Mouse (Mus musculus) heart, adult 2 months (tissue): ENCODE results near the gene Fn3krp. TPM values are rescaled to one million over a fixed set of nuclear protein-coding genes. Genes with fewer than 3 reads are reported as not detected.
A peak's percentile ranks its signal among the peaks of the same experiment; 100 is the strongest.

Experiments
- DNase-seq, 2 experiments: peaks; one replicate each; pipeline ENCODE4 v3.0.0; 2021
- H3K27ac ChIP-seq: fragments of 200-600 bp; 2 replicates; pipeline ENCODE4 v1.8.1; 2022
- H3K27me3 ChIP-seq: fragments of 200-500 bp; 2 replicates; pipeline ENCODE4 v1.6.1; 2012; ENCODE audit warnings: mild to moderate bottlenecking, low read length, inconsistent platforms, mixed read lengths; ENCODE audit not compliant: control insufficient read depth, insufficient read depth
- H3K36me3 ChIP-seq: fragments of 200-500 bp; 2 replicates; pipeline ENCODE4 v1.6.1; 2012; ENCODE audit warnings: low read length, inconsistent platforms; ENCODE audit not compliant: control insufficient read depth, insufficient read depth
- H3K4me1 ChIP-seq: fragments of 200-500 bp; 2 replicates; pipeline ENCODE4 v1.6.1; 2011; ENCODE audit warnings: low read length; ENCODE audit not compliant: control insufficient read depth, insufficient read depth
- H3K4me3 ChIP-seq: fragments of 200-600 bp; 2 replicates; pipeline ENCODE4 v1.8.1; 2022
- H3K79me2 ChIP-seq: fragments of 200-500 bp; replicated peaks from 2 replicates; pipeline ENCODE4 v1.6.1; 2012; ENCODE audit warnings: mild to moderate bottlenecking, inconsistent platforms, low read length, moderate library complexity, mixed read lengths; ENCODE audit not compliant: control insufficient read depth, insufficient read depth
- H3K9ac ChIP-seq: fragments of 200-500 bp; 2 replicates; pipeline ENCODE4 v1.6.1; 2012; ENCODE audit warnings: low read depth, mild to moderate bottlenecking, control low read depth, inconsistent platforms, low read length, mixed read lengths
- CTCF ChIP-seq: fragments of 200-600 bp; IDR thresholded peaks from 2 replicates; pipeline ENCODE4 v1.8.1; 2022; ENCODE audit warnings: antibody characterized with exemption, mild to moderate bottlenecking, moderate library complexity
- EP300 ChIP-seq: fragments of 200-500 bp; IDR thresholded peaks from 2 replicates; pipeline ENCODE4 v1.6.1; 2011; ENCODE audit warnings: low read depth, low read length, control low read depth; ENCODE audit not compliant: insufficient read depth
- POLR2A ChIP-seq: fragments of 200-500 bp; IDR thresholded peaks from 2 replicates; pipeline ENCODE4 v1.6.1; 2011; ENCODE audit warnings: mild to moderate bottlenecking, low read depth, low read length, control low read depth; ENCODE audit not compliant: insufficient read depth
- WGBS: fragments of 180-500 bp; shearing (Covaris S2); methylation state at CpG from one replicate; pipeline ENCODE4 v1.1.7; 2018; 5-methylcytosine and 5-hydroxymethylcytosine counted together
- intact Hi-C: fragments of 180-260 bp; cut with DNase I; formaldehyde crosslinking; loops from one replicate; pipeline ENCODE4 v1.15.1; 2025
- long read RNA-seq: library from polyadenylated mRNA; stranded (forward); transcript quantifications from one replicate; pipeline ENCODE4 v2.0.0, GENCODE M21; 2021
- polyA plus RNA-seq: library from polyadenylated mRNA; depleted of rRNA; stranded (reverse); fragments of >200 nt; gene quantifications from 2 replicates; pipeline ENCODE4 v1.2.3, GENCODE M21; 2012; rRNA removed
- total RNA-seq, 2 experiments: library from RNA; stranded (reverse); gene quantifications; 2 replicates each; pipeline ENCODE4 v1.2.3; 2021

Gene Fn3krp
- total RNA-seq, result 1 to 10 TPM; 6.2 to 6.9 TPM
- 7.1 and 9.1 TPM in 2 replicates for polyA plus RNA-seq
- long read RNA-seq, result 0 reads

DNA sequence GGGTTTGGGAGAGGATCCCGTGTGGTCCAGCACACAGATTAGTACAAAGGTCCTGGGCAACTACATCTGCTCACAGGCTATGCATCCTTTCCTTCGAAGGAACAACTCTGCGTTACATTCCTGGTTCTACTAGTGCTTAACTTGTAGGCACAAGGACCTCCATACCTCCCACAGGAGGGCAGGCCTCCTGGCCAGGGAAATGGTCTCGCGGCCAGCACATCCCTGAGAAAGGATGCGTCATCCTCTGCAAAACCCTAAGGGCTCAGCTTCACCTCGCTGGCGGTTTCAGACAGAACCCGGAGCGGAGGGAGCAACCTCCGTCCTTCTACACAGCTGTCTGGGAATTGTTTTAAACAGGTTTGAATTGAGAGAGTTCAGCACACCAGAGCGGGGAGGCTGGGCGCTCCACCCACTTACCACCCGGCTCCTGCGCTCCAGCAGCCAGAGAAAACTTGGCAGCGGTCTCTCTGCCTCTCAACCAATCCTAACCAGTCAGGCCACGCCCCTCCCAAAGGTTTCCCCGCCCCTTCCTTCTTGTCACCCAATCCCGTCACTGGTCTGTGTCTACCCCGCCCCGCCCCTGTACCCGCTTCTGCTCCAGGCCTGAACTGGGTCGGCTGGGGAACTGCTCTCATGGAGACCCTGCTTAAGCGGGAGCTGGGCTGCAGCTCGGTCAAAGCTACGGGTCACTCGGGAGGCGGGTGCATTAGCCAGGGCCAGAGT, at the start of gene Fn3krp:
TSS of gene Fn3krp (plus strand) at position 572 of the 723 bp plus-strand sequence.
- peak; percentile 85 for TF ChIP-seq POLR2A
- TF ChIP-seq CTCF, result peak; percentile 27; the same call in 1 of the 2 replicates
- no peak for TF ChIP-seq EP300
- intact Hi-C loops, result loop anchor here (5.0 kb wide), 1 partner anchor 69 kb away; the partner anchor contains the start of gene Wdr45b
- WGBS, result 2% methylated on average over 28 of the region's 28 CpGs
- Histone ChIP-seq H3K27ac (peak within 1 kb of the TSS; percentile 80), H3K79me2 (no peaks in the 10 kb centered on the region), H3K4me3 (peak within 1 kb of the TSS; percentile 91), H3K36me3 (peaks cover 2% of the 10 kb centered on the region; the same call in 1 of the 2 replicates), H3K9ac (peak within 1 kb of the TSS; percentile 76), H3K4me1 (peaks cover 2% of the 10 kb centered on the region), H3K27me3 (no peaks in the 10 kb centered on the region; the same call in 1 of the 2 replicates)
- peak; percentile 98 to 99 for DNase-seq

DNA sequence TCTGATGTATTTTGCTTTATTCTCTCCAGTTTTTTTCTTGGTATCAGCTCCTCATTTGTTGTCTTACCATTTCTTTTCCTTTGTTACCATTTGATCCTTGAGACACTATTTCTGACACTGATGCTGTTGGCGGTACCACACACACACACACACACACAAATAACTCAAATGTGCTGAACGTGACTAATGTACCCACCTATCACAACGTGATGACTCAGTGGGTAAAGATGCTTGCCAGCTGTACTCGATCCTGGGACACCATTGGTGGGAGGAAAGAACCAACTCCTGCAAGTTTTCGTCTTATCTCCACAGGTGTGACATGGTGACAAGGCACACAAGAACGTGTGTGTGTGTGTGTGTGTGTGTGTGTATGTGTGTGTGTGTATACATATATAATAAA, 47.9 kb upstream of the Fn3krp start:
- intact Hi-C loops, result no loop called here

DNA sequence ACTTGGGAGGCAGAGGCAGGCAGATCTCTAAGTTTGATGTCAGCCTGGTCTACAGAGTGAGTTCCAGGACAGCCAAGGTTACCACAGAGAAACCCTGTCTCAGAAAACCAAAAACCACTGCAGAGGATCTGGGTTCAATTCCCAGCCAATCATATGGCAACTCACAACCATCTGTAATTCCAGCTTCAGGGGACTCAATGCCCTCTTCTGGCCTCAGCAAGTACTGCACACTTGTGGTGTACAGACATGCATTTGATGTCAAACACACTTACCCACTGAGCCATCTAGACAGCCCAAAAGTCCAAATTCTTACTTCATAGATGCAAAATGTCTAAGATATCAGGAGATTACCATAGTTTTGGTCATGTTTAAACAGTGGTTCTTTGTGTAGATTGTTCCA, 42.6 kb upstream of the Fn3krp start:
- H3K4me1 ChIP-seq, result no peaks in the 10 kb centered on the region
- TF ChIP-seq CTCF, result no peak
- TF ChIP-seq POLR2A, result no peak
- TF ChIP-seq EP300, result no peak
- no peaks in the 10 kb centered on the region for H3K36me3 ChIP-seq
- DNase-seq, result no peak
- H3K27me3 ChIP-seq, result no peaks in the 10 kb centered on the region
- H3K4me3 ChIP-seq, result no peak overlapping the region
- no peaks in the 10 kb centered on the region for H3K79me2 ChIP-seq
- intact Hi-C loops, result no loop called here
- H3K9ac ChIP-seq, result no peak overlapping the region
- H3K27ac ChIP-seq, result no peak overlapping the region

More for the DNA sequence above, 47.9 kb upstream of the Fn3krp start:
- H3K4me3 ChIP-seq, result no peak overlapping the region
- no peak overlapping the region for H3K27ac ChIP-seq
- 57% methylated on average over 6 of the region's 6 CpGs for WGBS
- H3K9ac ChIP-seq, result no peak overlapping the region
- no peaks in the 10 kb centered on the region for H3K4me1 ChIP-seq
- no peaks in the 10 kb centered on the region for H3K36me3 ChIP-seq
- DNase-seq, result no peak
- no peaks in the 10 kb centered on the region for H3K27me3 ChIP-seq
- TF ChIP-seq EP300 (no peak), CTCF (no peak), POLR2A (no peak)
- H3K79me2 ChIP-seq, result no peaks in the 10 kb centered on the region

DNA sequence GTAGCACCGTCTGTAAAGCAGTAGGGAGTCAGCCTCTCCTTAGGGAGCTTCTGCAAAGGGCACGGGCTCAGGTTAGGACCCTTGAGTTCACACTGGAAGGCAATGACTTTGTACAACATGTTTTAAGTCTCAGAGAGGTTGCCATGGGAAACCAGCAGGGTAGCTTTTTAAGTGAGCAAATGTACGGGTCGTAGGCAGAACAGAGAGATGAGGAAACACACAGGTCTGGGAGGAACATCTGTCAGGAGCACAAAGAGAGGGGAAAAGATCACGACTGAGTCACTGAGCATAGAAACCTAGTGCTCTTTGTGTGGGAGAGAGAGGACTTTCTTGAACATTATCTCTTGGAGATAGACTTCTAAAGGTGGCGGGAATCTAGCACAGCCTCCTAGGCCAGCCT, 40.9 kb upstream of the Fn3krp start:
- intact Hi-C loops, result no loop called here
- Histone ChIP-seq H3K36me3 (no peaks in the 10 kb centered on the region), H3K27ac (no peak overlapping the region), H3K9ac (no peak overlapping the region), H3K27me3 (no peaks in the 10 kb centered on the region), H3K4me1 (no peaks in the 10 kb centered on the region), H3K4me3 (no peak overlapping the region), H3K79me2 (no peaks in the 10 kb centered on the region)
- 59% methylated on average over 6 of the region's 6 CpGs for WGBS
- no peak for DNase-seq
- TF ChIP-seq EP300, result no peak
- no peak for TF ChIP-seq CTCF
- no peak for TF ChIP-seq POLR2A

DNA sequence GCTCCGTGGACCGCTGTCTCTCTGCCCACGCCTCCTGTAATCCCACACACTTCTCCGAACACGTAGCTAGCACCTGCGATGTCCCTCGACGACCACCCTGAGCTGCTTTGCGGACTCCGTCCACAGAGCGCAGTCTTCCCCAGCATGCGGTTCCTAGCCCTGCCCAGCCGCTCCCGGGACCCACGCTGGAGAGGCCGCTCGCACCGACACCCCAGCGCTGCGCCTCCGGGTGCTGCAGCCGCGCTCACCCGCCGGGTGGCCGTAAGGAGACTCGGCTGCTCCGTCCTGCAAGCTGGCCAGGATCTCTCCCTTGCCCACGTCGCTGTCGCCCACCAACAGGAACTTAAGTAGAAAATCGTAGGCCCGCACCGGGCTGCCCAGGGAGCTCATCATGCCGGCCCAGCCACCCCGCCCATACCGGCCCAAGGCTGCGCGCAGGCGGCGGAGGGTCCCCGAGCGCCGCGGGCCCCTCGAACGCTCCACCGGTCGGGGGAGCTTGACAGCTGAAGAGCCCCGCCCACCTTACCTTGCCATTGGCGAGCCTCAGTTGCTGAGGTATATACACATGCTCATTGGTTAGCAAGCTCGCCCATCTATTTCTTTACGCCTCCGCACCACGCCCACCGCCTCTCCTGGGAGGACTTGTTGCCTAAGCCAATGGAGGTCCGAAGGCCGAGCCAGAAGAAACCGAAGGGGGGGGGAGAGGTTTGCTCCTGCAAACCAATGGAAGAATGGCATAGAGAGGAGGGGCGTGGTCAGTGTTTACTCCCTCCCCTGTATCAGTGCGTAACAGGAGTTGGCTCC, 33.2 kb upstream of the Fn3krp start, which contains the start of gene Rab40b:
TSS of gene Rab40b (minus strand) at position 502 of the 804 bp plus-strand sequence.
- intact Hi-C loops, result no loop called here
- Histone ChIP-seq H3K4me3 (peak within 1 kb of the TSS; percentile 64), H3K4me1 (peaks cover 2% of the 10 kb centered on the region), H3K27ac (no peak within 1 kb of the TSS; the same call in 1 of the 2 replicates), H3K79me2 (no peaks in the 10 kb centered on the region), H3K27me3 (no peaks in the 10 kb centered on the region), H3K36me3 (no peaks in the 10 kb centered on the region), H3K9ac (peak within 1 kb of the TSS; percentile 64)
- TF ChIP-seq POLR2A (no peak), EP300 (0 out of 2 replicates have a peak, but pooled peaks have one; percentile 14), CTCF (peak; percentile 5; the same call in 1 of the 2 replicates)
- DNase-seq, result peak; percentile 82 to 89
- WGBS, result 1% methylated on average over 61 of the region's 61 CpGs

DNA sequence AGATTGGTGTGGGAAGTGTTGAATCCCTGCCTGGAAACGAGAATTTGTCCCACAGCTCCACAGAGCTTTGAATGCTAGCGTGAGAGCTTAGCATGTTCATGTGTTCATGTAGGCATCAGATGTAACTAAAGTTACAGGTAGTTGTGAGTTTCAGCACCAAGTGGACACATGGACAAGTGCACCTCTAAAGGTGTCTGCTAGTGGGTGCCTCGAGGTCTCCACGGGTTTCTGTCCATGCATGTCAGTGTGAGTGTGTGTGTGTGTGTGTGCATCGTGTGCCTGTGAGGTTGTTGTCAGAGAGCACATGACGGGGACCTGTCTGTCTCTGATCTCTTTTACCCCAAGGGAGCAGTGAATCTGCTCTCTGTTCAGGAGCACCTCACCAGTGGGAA, 32.7 kb upstream of the Fn3krp start:
- 10% methylated on average over 6 of the region's 6 CpGs for WGBS
- Histone ChIP-seq H3K79me2 (no peaks in the 10 kb centered on the region), H3K27me3 (no peaks in the 10 kb centered on the region), H3K36me3 (no peaks in the 10 kb centered on the region), H3K4me3 (peak overlapping the region; percentile 64; the same call in 1 of the 2 replicates), H3K27ac (no peak overlapping the region), H3K9ac (no peak overlapping the region), H3K4me1 (peaks cover 2% of the 10 kb centered on the region)
- TF ChIP-seq CTCF (no peak), POLR2A (no peak), EP300 (0 out of 2 replicates have a peak, but pooled peaks have one; percentile 3)
- no peak for DNase-seq
- intact Hi-C loops, result no loop called here
